Mouse (Mus musculus): Measurements from ENCODE around the gene Card6.

DNA sequence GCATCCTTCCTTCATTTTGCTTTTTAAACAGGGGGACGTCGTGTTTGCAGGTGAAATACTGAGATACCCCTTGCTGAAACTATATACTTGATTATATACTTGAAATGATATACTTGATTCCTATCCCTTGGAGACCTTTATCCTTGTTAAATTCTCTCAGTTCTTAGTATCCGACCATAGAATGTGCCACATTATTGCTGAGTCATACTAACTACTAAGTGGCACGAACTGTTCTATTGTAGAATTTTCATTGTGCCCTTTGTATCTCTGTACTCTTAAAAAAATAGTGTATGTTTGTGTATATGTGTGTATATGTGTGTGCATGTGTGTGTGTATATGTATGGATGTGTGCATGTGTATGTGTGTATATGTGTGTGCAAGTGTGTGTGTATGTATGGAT is 48.0 kb upstream of the Card6 start:
- TF ChIP-seq CTCF (IDR thresholded peaks at IDR 0.05; ENCODE audit: low read depth) (no peak), EP300 (IDR thresholded peaks at IDR 0.05; ENCODE audit: low read depth) (no peak)
